Comparison of ENCODE assay signal across 9 mouse cellular contexts in the genomic region with DNA sequence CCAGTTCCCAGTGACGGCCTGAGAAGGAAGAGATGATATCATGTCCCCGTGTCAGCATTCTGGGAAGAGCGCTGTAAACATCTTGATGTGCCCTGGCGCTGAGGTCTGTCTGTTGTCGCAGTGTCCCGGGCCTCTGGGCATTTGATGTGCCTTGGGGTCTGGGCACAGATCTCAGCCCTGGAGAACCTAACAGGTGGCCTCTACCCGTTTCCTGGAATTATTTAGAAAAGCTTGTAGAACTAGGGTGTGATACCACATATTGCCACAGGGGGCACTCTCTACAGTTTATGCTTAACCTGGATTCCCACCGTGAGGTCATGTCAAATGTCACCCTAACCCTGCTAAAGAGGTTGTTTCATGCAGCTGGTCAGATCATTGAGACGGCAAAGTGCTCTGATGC. TPM values are rescaled to one million over a fixed set of nuclear protein-coding genes. Genes with fewer than 3 reads are reported as not detected.
DNase-seq lines count a peak whose midpoint lies in the region; ATAC-seq and TF ChIP-seq lines count a peak whose summit lies in the region.
"Had no signal": no experiment of that assay in that cellular context is flagged by ENCODE, and none has a peak within 500 bp of the region (broad histone marks: within the 10 kb centered on the region; RNA-seq: fewer than 3 reads in every experiment).

No protein-coding gene starts in this region.

- TF ChIP-seq EP300 in liver, postnatal 0 days (IDR thresholded peaks at IDR 0.05; ENCODE audit: low read depth): no peak

- H3K36me3 ChIP-seq in hindbrain, embryonic 10.5 days: no peaks in the 10 kb centered on the region
- no peaks in the 10 kb centered on the region for H3K36me3 ChIP-seq in hindbrain, embryonic 12.5 days
- no peaks in the 10 kb centered on the region for H3K36me3 ChIP-seq in liver, postnatal 0 days (replicated peaks; ENCODE audit: insufficient read depth, low read length)
- H3K36me3 ChIP-seq in splenic B cell, adult 2 months (ENCODE audit: control insufficient read depth, insufficient read depth, low read length, poor library complexity, severe bottlenecking): no peaks in the 10 kb centered on the region
- H3K36me3 ChIP-seq: limb, embryonic 12.5 days had no signal

- H3K4me2 ChIP-seq in hindbrain, embryonic 12.5 days (replicated peaks): no peak overlapping the region
- no peak overlapping the region for H3K4me2 ChIP-seq in liver, postnatal 0 days (ENCODE audit: low read depth, low read length)
- H3K4me2 ChIP-seq: limb, embryonic 12.5 days had no signal

- TF ChIP-seq CTCF in bone marrow macrophage, adult 2 months (IDR thresholded peaks at IDR 0.05; ENCODE audit: low read depth, low read length): peak; percentile 76
- peak; percentile 78 for TF ChIP-seq CTCF in liver, postnatal 0 days (IDR thresholded peaks at IDR 0.05; ENCODE audit: low read depth)

- peaks cover 6% of the 10 kb centered on the region; the same call in 1 of the 2 replicates for H3K27me3 ChIP-seq in hindbrain, embryonic 10.5 days (ENCODE audit: insufficient read depth, poor library complexity, severe bottlenecking)
- H3K27me3 ChIP-seq in hindbrain, embryonic 12.5 days: 0 out of 2 replicates have a peak, but pooled peaks cover 3% of the 10 kb centered on the region
- no peaks in the 10 kb centered on the region for H3K27me3 ChIP-seq in liver, postnatal 0 days (ENCODE audit: insufficient read depth, low read length)
- H3K27me3 ChIP-seq in splenic B cell, adult 2 months (ENCODE audit: control insufficient read depth, insufficient read depth, low read length, poor library complexity, severe bottlenecking): no peaks in the 10 kb centered on the region

- 61% methylated on average over 9 of the region's 9 CpGs for WGBS in hindbrain, embryonic 10.5 days
- 65% methylated on average over 9 of the region's 9 CpGs for WGBS in hindbrain, embryonic 12.5 days
- WGBS in liver, postnatal 0 days (ENCODE audit: insufficient replicate concordance): 65% methylated on average over 9 of the region's 9 CpGs

- no peaks in the 10 kb centered on the region for H3K9me3 ChIP-seq in hindbrain, embryonic 10.5 days
- no peaks in the 10 kb centered on the region for H3K9me3 ChIP-seq in hindbrain, embryonic 12.5 days (replicated peaks)
- H3K9me3 ChIP-seq in liver, postnatal 0 days (ENCODE audit: low read length): no peaks in the 10 kb centered on the region
- H3K9me3 ChIP-seq: limb, embryonic 12.5 days had no signal

- DNase-seq in hindbrain, embryonic 10.5 days (ENCODE audit: low spot score): peak; percentile 33
- DNase-seq in B cell, adult 2 months: peak; percentile 60 to 71
- peak; percentile 45 for DNase-seq in liver, postnatal 0 days
- DNase-seq in splenic B cell, adult 2 months (ENCODE audit: low read depth, low spot score): peak; percentile 68
- DNase-seq in cerebellum, adult 18-20 months: no peak
- DNase-seq in right cerebral cortex, postnatal 36 days (ENCODE audit: low spot score in 2 of 2): no peak

- no peak for ATAC-seq in hindbrain, embryonic 12.5 days (ENCODE audit: low FRiP score)
- no peak for ATAC-seq in liver, postnatal 0 days

- no peak overlapping the region for H3K27ac ChIP-seq in hindbrain, embryonic 10.5 days
- no peak overlapping the region for H3K27ac ChIP-seq in hindbrain, embryonic 12.5 days
- no peak overlapping the region for H3K27ac ChIP-seq in bone marrow macrophage, adult 2 months (ENCODE audit: insufficient read depth, low read depth, low read length)
- H3K27ac ChIP-seq in liver, postnatal 0 days (ENCODE audit: low read depth): no peak overlapping the region
- H3K27ac ChIP-seq: limb, embryonic 12.5 days had no signal

- peaks cover 27% of the 10 kb centered on the region for H3K4me1 ChIP-seq in hindbrain, embryonic 10.5 days (replicated peaks)
- H3K4me1 ChIP-seq in hindbrain, embryonic 12.5 days: peaks cover 5% of the 10 kb centered on the region; the same call in 1 of the 2 replicates
- H3K4me1 ChIP-seq in bone marrow macrophage, adult 2 months (ENCODE audit: control insufficient read depth, insufficient read depth, low read length): peaks cover 20% of the 10 kb centered on the region
- peaks cover 12% of the 10 kb centered on the region for H3K4me1 ChIP-seq in liver, postnatal 0 days (ENCODE audit: insufficient read depth)

- no peak overlapping the region for H3K4me3 ChIP-seq in hindbrain, embryonic 10.5 days
- H3K4me3 ChIP-seq in hindbrain, embryonic 12.5 days: no peak overlapping the region
- H3K4me3 ChIP-seq in bone marrow macrophage, adult 2 months (ENCODE audit: insufficient read depth, low read length): no peak overlapping the region
- H3K4me3 ChIP-seq in liver, postnatal 0 days (ENCODE audit: low read depth, low read length): no peak overlapping the region
- H3K4me3 ChIP-seq: limb, embryonic 12.5 days had no signal

- TF ChIP-seq POLR2A in bone marrow macrophage, adult 2 months (IDR thresholded peaks at IDR 0.05; ENCODE audit: borderline replicate concordance, low read depth, low read length): no peak

- H3K9ac ChIP-seq in hindbrain, embryonic 12.5 days: no peak overlapping the region
- no peak overlapping the region for H3K9ac ChIP-seq in liver, postnatal 0 days (replicated peaks)
- H3K9ac ChIP-seq: limb, embryonic 12.5 days had no signal

RNA-seq across cellular contexts. Expression of gene Atp2c2, which starts 18.0 kb away (rescaled TPM):
- 1.4 TPM in 2 replicates for polyA plus RNA-seq in hindbrain, embryonic 10.5 days (2016; fragmentation: Nextera tagmentation; extraction: Ambion mirVana)
- polyA plus RNA-seq in hindbrain, embryonic 12.5 days (2016; fragmentation: Nextera tagmentation; extraction: Ambion mirVana): 0.77 and 0.88 TPM in 2 replicates
- not detected in 2 replicates for polyA plus RNA-seq in bone marrow macrophage, adult 2 months (2012; ENCODE audit: insufficient read depth, insufficient read length, missing spikeins)
- polyA plus RNA-seq in liver, postnatal 0 days (2015; fragmentation: Nextera tagmentation; extraction: Ambion mirVana): 0.05 and 0.14 TPM in 2 replicates

RNA-seq across cellular contexts. Expression of gene Wfdc1, which starts 51.6 kb away (rescaled TPM):
- 9.6 and 11.6 TPM in 2 replicates for polyA plus RNA-seq in hindbrain, embryonic 10.5 days (2016; fragmentation: Nextera tagmentation; extraction: Ambion mirVana)
- 1.8 and 2.5 TPM in 2 replicates for polyA plus RNA-seq in hindbrain, embryonic 12.5 days (2016; fragmentation: Nextera tagmentation; extraction: Ambion mirVana)
- not detected in 2 replicates for polyA plus RNA-seq in bone marrow macrophage, adult 2 months (2012; ENCODE audit: insufficient read depth, insufficient read length, missing spikeins)
- 6.0 and 7.2 TPM in 2 replicates for polyA plus RNA-seq in liver, postnatal 0 days (2015; fragmentation: Nextera tagmentation; extraction: Ambion mirVana)
- polyA plus RNA-seq: limb, embryonic 12.5 days had no signal

Comparison
In these comparisons a context has a peak if more than half of its experiments do, and no peak if none do; other contexts are left out.
1. DNase-seq: peak in hindbrain, embryonic 10.5 days (single experiment), B cell, adult 2 months (2 of 2), liver, postnatal 0 days (single experiment) and splenic B cell, adult 2 months (single experiment); none in cerebellum, adult 18-20 months (0 of 2) and right cerebral cortex, postnatal 36 days (0 of 2).